Mouse (Mus musculus) urinary bladder, postnatal 25 days (tissue): ENCODE results near the gene Cpt1c.

ENCODE experiments used
- DNase-seq: peaks from one replicate; pipeline ENCODE4 v3.0.0; 2022; ENCODE audit warnings: low spot score

Cpt1c gene

GRCm38 (mm10) chr7:44962831-44963230 lies 11.8 kb downstream of the Cpt1c start:
- no peak for DNase-seq

GRCm38 (mm10) chr7:44962337-44962736 lies 12.3 kb downstream of the Cpt1c start:
- no peak for DNase-seq

- no peak for DNase-seq
These were observed 14.1 kb downstream of the Cpt1c start for GRCm38 (mm10) chr7:44960512-44960910.

GRCm38 (mm10) chr7:44959874-44960511 lies 14.7 kb downstream of the Cpt1c start:
- no peak for DNase-seq

GRCm38 (mm10) chr7:44959281-44959680 lies 15.4 kb downstream of the Cpt1c start:
- DNase-seq: no peak

- DNase-seq: no peak
These were observed 16.4 kb downstream of the Cpt1c start for GRCm38 (mm10) chr7:44958208-44958607.

GRCm38 (mm10) chr7:44957183-44957835 lies 17.3 kb downstream of the Cpt1c start:
- DNase-seq: no peak

- no peak for DNase-seq
These were observed 18.4 kb downstream of the Cpt1c start for GRCm38 (mm10) chr7:44956266-44956665.

- no peak for DNase-seq
These were observed 19.0 kb downstream of the Cpt1c start for GRCm38 (mm10) chr7:44955628-44956027.

- DNase-seq: no peak
These were observed 20.4 kb downstream of the Cpt1c start for GRCm38 (mm10) chr7:44954091-44954885.

- DNase-seq: no peak
These were observed 21.1 kb downstream of the Cpt1c start for GRCm38 (mm10) chr7:44953561-44953960.

- peak; percentile 85 for DNase-seq
These were observed 21.9 kb downstream of the Cpt1c start for GRCm38 (mm10) chr7:44952611-44953306.

GRCm38 (mm10) chr7:44951960-44952359 lies 22.7 kb downstream of the Cpt1c start:
- DNase-seq: peak; percentile 58

- no peak for DNase-seq
These were observed 24.7 kb downstream of the Cpt1c start for GRCm38 (mm10) chr7:44949922-44950321.

GRCm38 (mm10) chr7:44942904-44943303 lies 31.7 kb downstream of the Cpt1c start, which contains the start of gene Tsks:
Gene Tsks (plus strand): TSS chr7:44943204.
- no peak for DNase-seq

- DNase-seq: no peak
These were observed 36.0 kb downstream of the Cpt1c start for GRCm38 (mm10) chr7:44938680-44939079.

- DNase-seq: peak; percentile 92
These were observed 45.2 kb downstream of the Cpt1c start, which contains the start of gene Ap2a1 for GRCm38 (mm10) chr7:44929204-44930151. Gene Ap2a1 (minus strand): TSS chr7:44929496.

GRCm38 (mm10) chr7:44928570-44928969 lies 46.1 kb downstream of the Cpt1c start:
- no peak for DNase-seq

- DNase-seq: no peak
These were observed 49.2 kb downstream of the Cpt1c start for GRCm38 (mm10) chr7:44925468-44925867.

GRCm38 (mm10) chr7:44922530-44922929 lies 52.1 kb downstream of the Cpt1c start:
- DNase-seq: no peak

GRCm38 (mm10) chr7:44919127-44919526 lies 55.5 kb downstream of the Cpt1c start:
- no peak for DNase-seq
